Mouse (Mus musculus): ENCODE measurements around the gene Caprin1.
A peak's percentile ranks its signal among the peaks of the same experiment; 100 is the strongest.

Gene Caprin1

DNA sequence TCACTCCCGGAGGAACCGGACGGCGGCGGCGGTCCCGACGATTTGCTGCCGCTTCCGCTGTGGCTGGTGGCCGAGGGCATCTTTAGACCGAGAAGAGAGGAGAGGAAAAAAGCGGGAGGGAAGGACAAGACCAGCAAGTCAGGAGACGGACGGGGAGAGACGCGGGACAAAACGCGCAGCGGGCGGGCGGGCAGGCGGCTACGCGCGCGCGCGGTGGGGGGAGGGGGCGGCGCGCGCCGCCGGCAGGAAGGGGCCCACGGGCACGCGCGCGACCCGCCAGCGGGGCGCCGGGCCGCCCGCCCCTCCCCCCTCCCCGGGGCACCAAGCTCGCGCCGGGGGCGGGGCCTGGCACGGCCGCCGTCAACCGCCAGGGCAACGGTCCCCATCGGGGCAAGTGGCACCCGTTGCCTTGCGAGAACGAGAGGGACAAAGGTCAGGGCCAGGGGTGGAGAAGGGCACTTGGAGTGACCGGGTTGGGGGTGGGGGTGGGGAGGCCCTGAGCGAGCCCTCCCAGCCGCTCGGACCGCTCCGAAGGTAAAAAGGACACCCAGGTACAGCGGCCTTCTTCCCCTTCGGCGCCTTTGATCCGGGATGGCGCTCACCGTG is 485 bp downstream of the Caprin1 start:
- DNase-seq (ENCODE audit: low spot score), result peak; percentile 87

DNA sequence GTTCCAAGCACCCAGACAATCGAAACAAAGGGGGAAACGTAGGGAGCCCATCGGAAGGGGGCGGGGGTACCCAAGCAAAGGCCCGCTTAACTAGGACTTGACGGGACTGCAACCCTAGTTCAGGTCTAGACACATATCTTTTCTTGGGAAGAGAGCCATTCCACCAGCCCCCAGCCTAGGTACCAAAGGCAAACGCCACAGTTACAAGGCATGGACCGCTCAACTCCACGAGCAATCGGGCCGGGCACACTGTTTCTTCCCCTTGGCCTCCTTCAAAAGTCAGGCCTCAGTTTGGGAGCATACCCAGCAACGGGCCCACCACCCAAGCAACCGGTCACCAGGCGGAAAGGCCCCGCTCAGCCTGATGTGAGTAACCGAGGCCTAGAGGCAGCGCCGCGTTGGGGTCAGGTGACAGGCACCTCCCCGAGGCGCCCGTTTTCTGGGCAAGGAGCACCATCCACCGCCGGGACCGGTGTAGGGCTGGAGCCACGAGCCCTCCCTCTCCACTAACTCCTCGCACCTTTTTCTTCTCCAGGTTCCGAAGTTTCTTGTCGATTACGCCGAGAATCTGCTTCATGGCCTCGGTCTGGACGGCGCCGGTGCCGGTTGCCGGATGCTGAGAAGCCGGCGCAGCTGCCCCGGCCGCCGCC is 1.1 kb downstream of the Caprin1 start:
- peak; percentile 66 for DNase-seq (ENCODE audit: low spot score)

DNA sequence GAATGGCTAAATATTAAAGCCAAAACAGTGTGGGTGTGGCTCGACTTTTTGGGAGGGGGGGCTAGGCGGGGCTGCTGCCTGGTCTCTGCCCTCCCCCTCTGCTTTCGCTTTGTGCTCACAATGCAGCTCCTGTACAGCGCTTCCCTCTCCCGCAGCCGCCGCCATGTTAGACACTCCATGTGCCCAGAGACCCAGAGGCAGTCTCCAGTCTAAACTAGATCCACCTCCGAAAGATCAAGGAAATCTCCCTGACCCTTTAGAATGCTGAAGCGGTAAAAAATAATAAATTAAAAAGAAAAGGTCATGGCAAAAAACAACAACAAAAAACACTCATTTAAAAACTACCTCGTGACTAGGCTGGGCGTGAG is 1.6 kb downstream of the Caprin1 start:
- DNase-seq (ENCODE audit: low spot score), result peak; percentile 91

DNA sequence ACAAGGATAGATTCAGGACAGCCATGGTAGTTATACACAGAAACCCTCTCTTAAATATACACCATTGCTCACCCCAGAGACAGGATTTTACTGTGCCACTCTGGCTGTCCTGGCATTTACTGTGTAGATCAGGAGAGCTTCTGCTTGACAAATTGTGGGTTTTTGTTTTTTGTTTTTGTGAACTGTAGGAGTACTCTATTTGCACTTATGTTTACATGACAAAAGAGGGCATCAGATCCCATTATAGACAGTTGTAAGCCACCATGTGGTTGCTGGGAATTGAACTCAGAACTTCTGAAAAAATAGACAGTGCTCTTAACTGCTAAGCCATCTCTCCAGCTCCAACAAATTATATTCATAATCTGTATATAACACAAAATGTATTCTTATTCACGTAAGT is 5.4 kb downstream of the Caprin1 start:
- DNase-seq (ENCODE audit: low spot score), result no peak

DNA sequence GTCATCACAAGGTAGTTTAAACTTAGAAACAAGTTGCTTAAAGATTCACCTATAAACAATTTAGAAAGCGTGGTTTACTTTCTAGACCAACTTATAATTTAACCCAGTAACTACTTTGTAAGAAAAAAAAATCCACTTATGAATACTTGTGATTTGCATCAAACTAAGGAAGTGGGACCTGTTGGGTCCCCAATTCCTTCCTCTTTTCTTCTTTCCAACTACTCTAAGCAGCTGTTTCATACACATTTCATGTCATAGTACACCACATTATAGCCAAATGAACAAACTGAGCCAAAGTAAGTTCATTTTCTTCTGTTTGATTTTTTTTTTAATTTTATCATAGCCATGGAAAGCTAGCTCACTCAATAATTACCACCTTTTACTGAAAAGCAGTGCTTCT is 11.7 kb downstream of the Caprin1 start:
- DNase-seq (ENCODE audit: low spot score), result no peak

DNA sequence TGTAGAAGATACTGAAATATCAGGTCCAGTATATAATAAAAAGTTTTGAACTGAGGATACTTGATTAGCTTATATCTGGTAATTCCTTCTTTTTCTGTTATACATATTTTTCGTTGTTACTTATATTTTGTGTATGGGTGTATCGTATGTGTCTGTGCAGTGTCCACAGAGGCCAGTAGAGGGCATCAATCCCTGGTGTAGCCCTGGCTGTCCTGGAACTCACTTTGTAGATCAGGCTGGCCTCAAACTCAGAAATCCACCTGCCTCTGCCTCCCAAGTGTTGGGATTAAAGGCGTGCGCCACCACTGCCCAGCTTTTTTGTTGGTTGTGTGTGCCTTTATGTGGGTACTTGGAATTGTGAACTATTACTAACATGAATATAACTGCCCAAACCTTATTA is 12.8 kb downstream of the Caprin1 start:
- peak; percentile 39 for DNase-seq (ENCODE audit: low spot score)

DNA sequence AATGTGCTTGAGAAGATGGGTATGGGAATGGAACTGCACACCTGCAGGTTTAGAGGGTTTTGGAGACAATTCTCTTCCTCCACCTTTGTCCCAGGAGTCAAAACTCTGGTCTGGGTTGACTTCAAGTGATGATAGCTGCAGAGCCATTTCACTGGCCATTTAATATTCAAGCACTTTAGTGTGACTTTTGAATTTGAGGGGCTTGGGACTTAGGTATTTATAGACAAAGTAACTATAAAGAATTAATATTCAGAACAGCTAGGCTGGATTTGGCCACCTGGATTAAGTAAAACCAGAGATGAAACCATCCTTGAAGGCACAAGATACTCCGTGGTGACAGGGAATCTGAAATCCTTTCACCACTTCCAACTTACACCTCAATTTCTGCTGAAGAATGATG is 35.0 kb downstream of the Caprin1 start:
- DNase-seq (ENCODE audit: low spot score), result no peak

DNA sequence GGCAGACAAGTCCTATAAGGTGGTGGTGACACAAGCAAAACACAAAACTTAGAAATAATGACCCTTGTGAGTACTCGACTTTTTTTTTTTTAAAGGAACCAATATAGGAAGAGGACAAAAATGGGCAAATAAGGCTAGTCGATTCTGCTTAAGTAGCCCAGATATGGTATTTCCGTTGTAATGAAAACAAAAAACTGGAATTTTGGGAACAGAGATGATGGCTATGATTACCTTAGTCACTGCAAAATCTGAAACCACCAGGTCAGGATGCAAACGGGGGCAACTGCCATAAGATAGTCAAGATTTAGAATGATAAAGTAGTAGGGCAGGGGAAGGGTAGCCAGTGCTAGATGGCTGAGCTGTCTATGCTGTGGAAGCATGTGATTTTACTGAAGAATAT is 35.5 kb downstream of the Caprin1 start:
- DNase-seq (ENCODE audit: low spot score), result no peak

DNA sequence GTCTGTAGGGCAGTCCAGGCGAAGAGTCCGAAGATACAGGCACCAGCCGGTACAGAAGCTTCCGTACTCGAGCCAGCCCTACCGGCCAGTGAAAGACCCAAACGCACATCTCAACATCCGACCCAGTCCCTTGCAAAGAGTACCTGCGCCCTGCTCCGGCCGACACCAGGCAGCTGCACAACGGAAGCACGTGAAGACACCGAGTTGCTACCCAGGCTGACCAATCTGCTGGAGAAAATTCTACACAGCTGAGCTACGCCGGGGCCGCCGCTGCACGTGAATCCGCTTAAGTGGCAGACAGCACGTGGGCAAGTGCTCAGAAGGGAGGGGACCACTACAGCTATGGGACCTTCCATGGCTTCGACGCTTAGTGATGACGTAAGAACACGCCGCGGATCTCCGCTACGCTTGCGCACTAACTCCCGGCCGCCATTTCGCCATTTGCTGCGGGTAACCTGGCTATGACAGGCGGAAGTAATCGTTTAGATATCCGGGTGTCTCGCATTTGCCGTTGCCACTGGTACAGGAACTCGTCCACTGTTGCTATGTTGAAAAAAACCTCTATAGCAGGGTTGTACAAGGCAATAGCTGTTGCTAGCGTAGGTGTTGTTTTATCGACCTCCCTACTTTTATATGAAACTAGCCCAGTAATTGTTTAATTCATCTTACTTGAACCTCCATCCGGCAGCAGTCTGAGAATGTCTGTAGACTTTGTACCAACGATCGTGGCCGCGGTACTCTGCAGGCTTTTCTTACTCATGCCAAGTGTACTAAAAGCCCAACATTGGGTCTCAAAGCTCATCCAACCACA is 36.3 kb downstream of the Caprin1 start, which contains the start of gene Nat10:
TSS of gene Nat10 (minus strand) at position 365 of the 811 bp plus-strand sequence.
- DNase-seq (ENCODE audit: low spot score), result peak; percentile 100

DNA sequence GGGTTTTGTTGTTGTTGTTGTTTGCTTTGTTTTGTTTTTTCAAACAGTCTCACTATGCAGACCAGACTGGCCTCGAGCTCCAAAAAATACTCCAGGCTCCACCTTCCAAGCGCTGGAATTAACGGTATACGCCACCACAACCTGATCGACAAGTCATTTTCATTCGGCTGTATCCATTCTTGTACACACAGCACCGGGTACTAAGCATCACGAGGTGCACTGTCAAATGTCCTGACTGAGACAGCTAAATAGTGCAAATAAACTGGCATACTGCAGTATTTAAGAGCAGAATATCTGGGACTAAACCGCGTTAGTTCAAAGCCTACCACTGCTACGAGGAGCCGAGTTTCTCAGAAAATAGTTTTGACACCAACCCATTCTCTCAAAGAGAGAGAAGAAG is 37.0 kb downstream of the Caprin1 start:
- no peak for DNase-seq (ENCODE audit: low spot score)

DNA sequence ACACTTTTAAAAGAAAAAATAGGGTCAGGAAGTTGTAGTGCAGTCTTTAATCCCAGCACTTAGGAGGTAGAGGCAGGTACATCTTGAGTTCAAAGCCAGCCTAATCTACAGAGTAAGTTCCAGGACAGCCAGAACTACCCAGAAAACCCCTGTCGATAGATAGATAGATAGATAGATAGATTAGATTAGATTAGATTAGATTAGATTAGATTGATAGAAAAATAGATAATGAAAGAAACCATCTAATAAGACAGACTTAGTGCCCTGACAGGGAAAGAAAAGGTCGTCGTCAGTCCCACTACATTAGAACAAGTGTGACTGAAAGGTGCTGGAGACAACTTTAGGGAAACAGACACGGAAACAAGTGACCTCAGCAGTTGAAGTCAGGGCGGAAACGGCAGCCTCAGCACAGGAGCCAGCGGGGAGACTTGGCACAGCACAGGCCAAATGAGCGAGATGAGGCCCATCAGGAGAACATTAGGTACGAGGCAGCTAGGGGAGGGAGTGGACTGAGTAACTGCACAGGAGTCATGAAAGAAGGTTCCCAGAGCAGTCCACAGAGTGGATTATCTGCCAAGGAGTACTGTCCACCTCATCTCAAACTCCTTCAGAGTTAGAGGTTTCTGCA is 41.9 kb downstream of the Caprin1 start:
- no peak for DNase-seq (ENCODE audit: low spot score)

DNA sequence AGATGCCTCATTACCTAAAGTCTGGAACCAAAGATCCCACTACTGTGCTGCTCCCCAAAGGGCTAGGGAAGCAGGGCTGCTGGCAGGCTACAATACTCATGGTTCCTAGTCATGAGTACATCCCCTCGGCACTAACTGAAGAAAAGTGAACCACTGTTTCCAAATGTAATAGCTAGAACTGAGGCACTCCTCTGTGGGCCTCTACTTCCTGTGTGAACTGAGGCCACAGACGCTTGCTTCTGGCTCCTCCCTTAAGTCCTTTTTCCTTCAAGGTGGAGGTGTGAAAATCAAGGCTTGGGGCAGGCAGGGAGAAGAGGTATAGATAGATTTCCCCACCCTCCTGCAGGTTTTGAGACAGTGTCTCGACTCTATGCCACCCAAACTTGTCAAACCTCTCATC is 42.8 kb downstream of the Caprin1 start:
- DNase-seq (ENCODE audit: low spot score), result no peak

DNA sequence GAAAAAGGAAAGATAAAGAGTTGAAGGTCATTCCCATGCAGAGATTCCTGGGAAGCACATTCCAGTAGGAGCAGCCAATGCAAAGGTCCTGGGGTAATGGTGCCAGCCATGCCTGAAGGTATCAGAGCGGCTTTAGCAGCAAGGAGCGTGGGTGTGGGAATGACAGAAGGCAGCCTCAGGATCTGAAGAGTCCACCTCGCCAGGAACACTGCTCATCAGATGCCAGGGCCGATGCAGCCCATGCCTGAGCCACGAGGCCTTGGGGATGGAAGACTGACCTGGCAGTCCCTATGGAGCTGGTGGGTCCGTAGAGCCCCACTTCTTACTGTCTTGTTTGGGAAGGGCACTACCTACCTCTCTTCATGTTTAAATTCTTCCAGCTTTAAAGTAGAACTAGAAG is 45.7 kb downstream of the Caprin1 start:
- DNase-seq (ENCODE audit: low spot score), result no peak

DNA sequence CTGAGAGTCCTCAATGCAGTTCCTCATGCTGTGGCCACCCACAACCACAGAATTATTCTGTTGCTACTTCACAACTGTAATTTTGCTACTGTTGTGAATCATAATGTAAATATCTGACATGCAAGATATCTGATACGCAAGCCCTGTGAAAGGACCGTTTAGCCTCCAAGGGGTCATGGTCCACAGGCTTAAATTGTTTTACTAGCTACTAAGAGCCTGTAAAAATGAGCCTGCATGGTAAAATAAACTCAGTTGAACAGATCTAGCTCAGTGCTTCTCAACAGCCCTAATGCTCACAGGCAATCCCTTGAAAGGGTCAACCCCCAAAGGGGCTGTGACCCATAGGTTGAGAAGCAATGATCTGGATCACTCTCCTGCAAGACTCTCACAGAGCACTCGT is 48.4 kb downstream of the Caprin1 start:
- no peak for DNase-seq (ENCODE audit: low spot score)

DNA sequence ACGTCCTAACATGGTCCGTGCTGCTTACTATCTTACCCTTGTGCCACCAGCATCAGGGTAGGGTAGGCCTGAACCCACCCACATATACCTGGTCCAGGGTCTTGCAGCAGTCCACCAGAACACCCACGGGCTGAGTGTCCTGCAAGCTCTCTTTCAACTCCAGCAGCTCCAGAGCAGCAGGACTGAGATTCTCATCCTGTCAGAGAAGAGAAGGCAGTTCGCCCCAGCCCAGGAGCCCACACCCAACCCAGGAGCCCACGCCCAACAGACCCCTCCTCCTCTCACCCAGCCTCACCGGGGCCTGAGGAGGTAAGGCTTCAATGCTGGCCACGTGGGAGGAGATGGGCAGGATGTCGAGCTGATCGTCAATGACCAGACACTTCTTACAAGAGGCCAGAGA is 49.6 kb downstream of the Caprin1 start:
- no peak for DNase-seq (ENCODE audit: low spot score)

DNA sequence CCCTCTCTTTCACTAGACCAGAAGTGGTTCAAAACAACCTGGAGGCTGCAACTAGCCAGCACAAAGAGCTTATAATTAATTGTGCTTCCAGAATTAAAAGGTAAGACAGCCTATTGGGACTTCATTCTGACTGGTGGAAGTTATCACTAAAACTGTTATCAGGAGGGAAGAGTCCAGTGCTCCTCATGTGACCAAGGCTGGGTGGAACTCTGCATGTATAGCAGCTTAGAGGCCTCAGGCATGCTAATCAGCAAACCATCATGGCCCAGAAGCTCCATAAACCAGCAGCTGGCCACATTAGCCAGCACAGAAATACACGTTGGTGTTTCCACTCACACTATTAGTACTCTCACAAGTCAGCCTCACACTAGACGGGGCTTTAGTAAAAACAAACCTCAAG is 50.7 kb downstream of the Caprin1 start:
- no peak for DNase-seq (ENCODE audit: low spot score)

DNA sequence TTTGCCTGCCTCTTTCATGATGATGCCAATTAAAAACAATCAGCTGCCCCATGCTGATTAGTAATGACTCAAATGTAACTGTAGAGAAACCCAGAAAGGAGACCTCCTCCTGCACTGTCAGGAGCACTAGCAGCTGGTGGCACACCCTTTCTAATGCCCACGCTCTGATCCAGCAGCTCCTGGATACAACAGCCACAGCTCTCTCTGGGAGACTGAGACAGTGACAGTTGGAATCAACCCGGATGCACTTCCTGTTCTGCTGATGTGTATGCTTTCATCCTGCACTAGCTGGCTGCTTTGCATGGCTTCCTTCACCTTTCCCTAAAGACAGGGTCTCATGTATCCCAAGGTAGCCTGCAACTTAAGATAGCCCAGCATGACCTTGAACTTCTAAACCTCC is 51.4 kb downstream of the Caprin1 start:
- no peak for DNase-seq (ENCODE audit: low spot score)

DNA sequence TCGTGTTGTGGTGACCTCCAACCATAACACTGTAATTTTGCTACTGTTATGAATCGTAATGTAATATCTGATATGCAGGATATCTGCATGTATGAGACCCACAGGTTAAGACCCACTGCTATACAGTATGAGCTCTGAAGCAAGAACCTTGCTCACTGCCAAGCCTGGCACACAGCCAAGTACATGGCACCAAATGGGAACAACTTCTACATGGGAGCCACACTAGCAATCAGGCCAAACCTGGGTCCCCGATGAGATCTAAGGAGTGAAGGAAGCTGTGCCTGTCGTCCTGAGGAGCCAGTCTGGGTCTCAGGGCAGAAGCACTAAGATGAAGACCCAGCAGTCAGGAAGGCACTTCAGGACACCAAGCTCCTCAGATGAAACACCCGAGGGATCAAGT is 52.0 kb downstream of the Caprin1 start:
- no peak for DNase-seq (ENCODE audit: low spot score)

DNA sequence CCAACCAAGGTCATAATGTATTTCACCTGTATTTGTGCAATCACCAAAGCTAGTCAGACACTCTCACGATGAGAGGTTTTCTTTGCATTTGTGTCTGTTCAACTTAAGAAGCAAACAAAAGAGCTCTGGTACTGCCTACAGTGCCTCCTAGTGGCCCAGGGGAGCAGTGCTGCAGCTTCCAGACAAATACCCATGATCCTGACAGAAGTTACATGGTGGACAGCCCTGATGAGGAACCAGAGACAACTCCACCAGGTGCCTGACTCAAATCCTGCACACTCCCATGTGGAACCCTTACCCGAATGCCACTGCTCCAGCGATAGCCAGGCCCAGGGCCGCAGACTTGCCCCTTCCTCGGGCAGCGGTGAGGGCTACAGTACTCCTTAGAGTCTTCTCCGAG is 53.5 kb downstream of the Caprin1 start:
- DNase-seq (ENCODE audit: low spot score), result peak; percentile 80

DNA sequence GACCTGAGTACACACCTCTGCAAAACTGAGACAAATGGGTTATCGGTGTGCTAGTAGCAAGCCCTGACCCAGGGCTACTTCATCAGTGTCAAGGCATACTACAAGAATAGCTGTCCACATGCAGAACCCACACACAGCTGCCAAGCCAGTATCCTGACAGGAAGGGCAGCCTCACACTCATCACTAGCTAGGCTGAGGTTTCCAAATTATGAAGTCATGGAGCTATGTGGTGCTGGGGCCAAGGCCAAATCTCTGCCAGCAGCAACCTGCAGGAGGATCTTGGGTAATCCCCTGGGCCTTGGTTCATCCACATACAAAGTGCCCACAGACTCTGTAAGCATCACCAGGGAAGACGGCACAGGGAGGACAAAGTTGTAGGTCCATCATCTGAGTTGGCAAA is 53.9 kb downstream of the Caprin1 start:
- no peak for DNase-seq (ENCODE audit: low spot score)

DNA sequence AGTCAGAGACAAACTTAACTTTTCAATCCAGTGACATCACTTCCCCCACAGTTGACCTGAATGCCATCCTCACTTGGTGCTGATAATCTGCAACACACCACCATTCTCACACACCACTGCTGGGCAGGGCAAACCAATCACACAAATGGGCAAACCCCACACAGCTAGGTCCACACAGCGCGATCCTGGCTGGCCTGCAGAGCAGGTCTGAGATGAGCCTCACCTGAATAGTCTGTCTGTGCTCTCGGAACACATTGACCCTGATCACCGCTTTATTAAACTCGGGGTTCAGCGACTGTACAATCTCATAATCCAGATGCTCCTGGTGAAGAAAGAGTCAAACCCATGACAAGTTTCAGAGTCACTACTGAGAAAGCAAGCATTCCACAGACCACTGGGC is 54.6 kb downstream of the Caprin1 start:
- DNase-seq (ENCODE audit: low spot score), result no peak

DNA sequence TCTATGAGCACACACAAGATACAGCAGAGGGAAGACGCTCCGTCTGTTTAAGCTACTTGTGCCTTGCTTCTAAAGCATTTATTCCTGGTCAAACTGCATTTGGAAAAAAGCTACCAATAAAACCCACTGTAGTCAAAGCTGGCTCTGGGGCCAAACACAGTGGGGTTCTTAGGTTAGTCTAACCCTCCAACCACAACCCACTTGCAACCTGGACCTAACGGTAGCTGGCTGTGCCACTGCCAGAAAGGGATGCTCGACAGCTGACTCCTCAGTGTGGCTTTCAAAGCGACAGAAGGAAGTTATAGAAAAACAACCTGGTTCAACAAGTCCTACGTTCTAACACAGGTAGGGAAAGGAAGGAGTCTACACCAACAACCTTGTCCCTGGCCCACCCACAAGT is 66.0 kb downstream of the Caprin1 start:
- DNase-seq (ENCODE audit: low spot score), result no peak

DNA sequence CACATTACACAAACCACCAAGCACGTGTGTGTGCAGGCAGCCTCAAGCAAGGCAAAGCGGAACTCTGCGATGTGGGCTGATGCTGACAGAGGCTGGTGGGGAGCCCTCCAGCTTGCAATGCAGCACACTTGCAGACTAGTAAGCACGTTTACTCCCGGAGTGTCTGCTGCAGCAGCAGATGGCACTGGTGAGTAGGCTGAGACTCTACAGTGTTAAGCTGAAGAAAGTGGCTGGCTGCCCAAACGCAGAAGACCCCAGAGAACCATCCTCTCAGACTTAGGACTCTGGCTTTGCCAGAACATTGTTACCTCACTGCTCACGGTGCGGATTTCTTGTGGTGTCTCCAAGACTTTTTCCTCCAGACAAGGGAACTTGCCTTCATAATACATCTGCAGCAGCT is 66.5 kb downstream of the Caprin1 start:
- no peak for DNase-seq (ENCODE audit: low spot score)
